Mouse (Mus musculus) lung, embryonic 14.5 days (tissue): ENCODE data around the gene Nabp1. TPM values are rescaled to one million over a fixed set of nuclear protein-coding genes. Genes with fewer than 3 reads are reported as not detected.

ENCODE experiments used
- ATAC-seq: fragments of 200-750 bp; cut with Nextera tagmentation; 2 replicates; pipeline ENCODE4 v1.8.0; 2017; ENCODE audit warnings: mild to moderate bottlenecking, moderate TSS enrichment, moderate library complexity; ENCODE audit not compliant: insufficient read depth
- DNase-seq: peaks from one replicate; pipeline ENCODE4 v3.0.0-alpha.2; 2015
- H3K27ac ChIP-seq: fragments of 300-500 bp; sonication (generic); 2 replicates; pipeline ENCODE4 v1.5.1; 2014; ENCODE audit warnings: low read depth, mild to moderate bottlenecking, moderate library complexity
- H3K27me3 ChIP-seq: fragments of 300-500 bp; sonication (generic); 2 replicates; pipeline ENCODE4 v1.6.1; 2014; ENCODE audit warnings: low read length, control low read depth; ENCODE audit not compliant: insufficient read depth
- H3K36me3 ChIP-seq: fragments of 300-500 bp; sonication (generic); 2 replicates; pipeline ENCODE4 v1.6.1; 2014; ENCODE audit warnings: control low read depth; ENCODE audit not compliant: insufficient read depth
- H3K4me1 ChIP-seq: fragments of 300-500 bp; sonication (generic); 2 replicates; pipeline ENCODE4 v1.6.1; 2014; ENCODE audit warnings: antibody characterized with exemption, control low read depth; ENCODE audit not compliant: insufficient read depth
- H3K4me2 ChIP-seq: fragments of 300-500 bp; sonication (generic); 2 replicates; pipeline ENCODE4 v1.6.1; 2014; ENCODE audit warnings: mild to moderate bottlenecking
- H3K4me3 ChIP-seq: fragments of 300-500 bp; sonication (generic); 2 replicates; pipeline ENCODE4 v1.5.1; 2014; ENCODE audit warnings: low read depth, low read length
- H3K9ac ChIP-seq: fragments of 300-500 bp; sonication (generic); 2 replicates; pipeline ENCODE4 v1.6.1; 2014
- H3K9me3 ChIP-seq: fragments of 300-500 bp; sonication (generic); 2 replicates; pipeline ENCODE4 v1.6.1; 2016; ENCODE audit warnings: low read depth, low read length, control low read depth
- CTCF ChIP-seq: IDR thresholded peaks from 2 replicates; pipeline ENCODE4 v1.5.1; 2016; ENCODE audit warnings: antibody characterized with exemption, low read depth
- WGBS: fragments of 180-500 bp; shearing (Covaris S2); extraction: QIAGEN DNeasy Blood & Tissue Kit; methylation state at CpG from one replicate; pipeline ENCODE4 v1.1.7; 2014; 5-methylcytosine and 5-hydroxymethylcytosine counted together
- polyA plus RNA-seq: library from polyadenylated mRNA; unstranded; fragments of >200 nt; fragmentation: Nextera tagmentation; extraction: Ambion mirVana; gene quantifications from 2 replicates; pipeline ENCODE4 v1.2.1, GENCODE M21; 2014

Gene Nabp1
- polyA plus RNA-seq, 1 experiment from 2014 or later: 5.6 TPM

DNA sequence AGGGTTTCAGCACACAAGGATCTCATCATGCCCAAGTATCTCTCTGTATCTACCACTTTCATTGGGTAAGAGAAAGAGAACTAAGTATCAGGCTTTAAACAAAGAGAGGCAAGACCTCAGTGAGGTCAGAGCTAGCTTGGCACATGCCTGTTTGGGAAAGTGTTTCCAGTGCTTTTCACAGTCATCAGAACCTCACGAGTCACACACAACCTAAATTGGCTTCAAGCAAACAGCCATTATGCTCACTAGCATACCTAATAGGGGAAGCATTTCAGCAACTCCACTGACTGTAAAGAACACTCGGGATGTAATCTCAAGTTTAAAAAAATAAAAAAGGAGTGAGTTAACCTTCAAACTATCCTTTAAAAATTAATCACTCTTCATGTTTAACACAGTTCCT lies 10.1 kb downstream of the Nabp1 start:
- WGBS: 53% methylated on average over 2 of the region's 2 CpGs
- Histone ChIP-seq H3K9ac (no peak overlapping the region), H3K4me1 (no peaks in the 10 kb centered on the region), H3K27me3 (no peaks in the 10 kb centered on the region), H3K36me3 (peaks cover 7% of the 10 kb centered on the region; the same call in 1 of the 2 replicates), H3K4me2 (no peak overlapping the region), H3K4me3 (no peak overlapping the region), H3K9me3 (no peaks in the 10 kb centered on the region), H3K27ac (no peak overlapping the region)
- no peak for TF ChIP-seq CTCF
- DNase-seq: no peak
- ATAC-seq: no peak

DNA sequence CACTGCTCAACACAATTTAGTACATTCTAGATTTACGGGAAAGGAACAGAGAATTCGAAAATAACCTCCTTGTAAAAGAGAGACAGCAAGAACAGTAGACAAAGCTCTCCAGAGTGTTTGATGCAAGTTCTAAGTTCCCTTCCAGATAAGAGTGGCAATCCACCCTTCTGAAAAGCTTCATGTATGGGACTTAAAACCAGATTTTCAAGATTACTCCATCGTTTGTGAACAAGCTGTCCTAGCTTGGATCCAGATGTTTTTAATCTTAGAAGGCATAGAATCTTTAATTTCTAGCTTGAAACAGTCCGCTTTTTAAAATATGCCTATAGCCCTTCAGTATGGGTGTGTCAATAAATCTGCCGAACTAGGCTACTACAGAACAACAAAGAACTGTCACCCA lies 11.0 kb downstream of the Nabp1 start:
- Histone ChIP-seq H3K27ac (no peak overlapping the region), H3K36me3 (peaks cover 4% of the 10 kb centered on the region; the same call in 1 of the 2 replicates), H3K4me3 (no peak overlapping the region), H3K4me1 (no peaks in the 10 kb centered on the region), H3K27me3 (no peaks in the 10 kb centered on the region), H3K4me2 (no peak overlapping the region), H3K9me3 (no peaks in the 10 kb centered on the region), H3K9ac (no peak overlapping the region)
- WGBS: 81% methylated on average over 5 of the region's 5 CpGs
- no peak for ATAC-seq
- TF ChIP-seq CTCF: no peak
- no peak for DNase-seq

DNA sequence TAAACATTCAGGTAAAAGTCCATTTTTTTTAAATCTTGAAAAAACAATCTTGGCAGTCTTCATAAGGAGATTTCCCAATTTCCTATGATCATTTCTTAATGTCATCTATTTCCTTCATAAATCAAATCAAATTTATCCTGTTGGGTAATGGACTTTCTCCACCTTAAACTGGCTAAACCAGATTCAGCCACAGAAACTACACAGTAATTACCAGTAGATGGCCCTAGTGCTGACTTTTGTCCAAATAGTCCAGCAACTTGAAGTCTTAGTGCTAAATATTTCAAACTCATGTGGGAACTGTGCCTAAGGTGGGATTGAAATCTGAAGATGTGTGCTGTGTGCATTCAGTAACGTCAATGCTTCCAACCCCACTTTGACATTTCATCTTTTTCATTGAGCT lies 11.8 kb downstream of the Nabp1 start:
- no peak overlapping the region for H3K4me3 ChIP-seq
- no peak overlapping the region for H3K9ac ChIP-seq
- H3K9me3 ChIP-seq: no peaks in the 10 kb centered on the region
- H3K4me1 ChIP-seq: no peaks in the 10 kb centered on the region
- peak; percentile 57 for TF ChIP-seq CTCF
- H3K27ac ChIP-seq: no peak overlapping the region
- no peaks in the 10 kb centered on the region for H3K27me3 ChIP-seq
- 18% methylated on average over 1 of the region's 1 CpGs for WGBS
- ATAC-seq (no peak), DNase-seq (peak; percentile 76)
- peaks cover 4% of the 10 kb centered on the region; the same call in 1 of the 2 replicates for H3K36me3 ChIP-seq
- no peak overlapping the region for H3K4me2 ChIP-seq

DNA sequence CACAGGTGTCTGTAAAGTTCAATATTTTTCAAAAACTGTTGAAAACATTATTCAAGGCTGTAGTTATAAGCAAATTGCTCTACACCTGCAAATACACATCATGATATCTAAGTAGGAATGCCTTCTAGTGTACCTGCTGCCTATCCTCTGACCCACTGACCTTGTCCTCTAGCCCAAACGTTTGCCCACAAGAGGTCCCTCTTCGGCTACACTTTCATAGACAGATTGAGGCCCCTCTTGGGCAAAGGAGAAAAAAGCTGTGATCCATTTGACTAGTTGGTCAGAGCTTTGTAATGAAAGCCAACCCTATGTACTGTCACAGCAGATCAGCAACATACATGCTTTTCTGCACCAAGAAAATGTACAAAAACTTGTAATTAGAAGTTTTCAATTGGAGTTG lies 12.9 kb downstream of the Nabp1 start:
- Histone ChIP-seq H3K9me3 (no peaks in the 10 kb centered on the region), H3K27ac (no peak overlapping the region), H3K4me3 (no peak overlapping the region), H3K4me2 (no peak overlapping the region), H3K4me1 (no peaks in the 10 kb centered on the region), H3K27me3 (no peaks in the 10 kb centered on the region), H3K9ac (no peak overlapping the region), H3K36me3 (no peaks in the 10 kb centered on the region)
- ATAC-seq (no peak), DNase-seq (no peak)
- TF ChIP-seq CTCF: peak; percentile 17
- WGBS: 26% methylated on average over 2 of the region's 2 CpGs

DNA sequence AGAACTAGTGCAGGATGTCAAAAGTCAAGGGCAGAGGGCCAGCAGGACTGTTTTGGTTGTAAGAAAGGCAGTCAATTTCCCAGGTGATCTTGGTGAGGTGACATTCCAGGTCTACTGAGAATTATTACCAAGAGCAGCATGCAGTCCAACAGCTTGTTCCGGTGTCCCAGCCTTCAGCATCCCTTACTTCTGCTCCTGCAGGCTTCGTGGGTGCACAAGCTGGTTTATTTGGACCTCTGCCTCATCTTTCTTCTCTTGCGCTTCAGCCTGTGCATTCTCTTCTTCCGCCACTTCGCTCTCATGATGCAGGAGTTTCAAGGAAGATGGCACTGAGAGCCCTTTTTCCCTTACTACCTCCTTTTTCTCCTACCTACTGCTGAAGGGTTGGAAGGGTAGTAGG lies 15.2 kb downstream of the Nabp1 start:
- Histone ChIP-seq H3K36me3 (no peaks in the 10 kb centered on the region), H3K27ac (no peak overlapping the region), H3K9me3 (no peaks in the 10 kb centered on the region), H3K4me2 (no peak overlapping the region), H3K9ac (no peak overlapping the region), H3K4me3 (no peak overlapping the region), H3K4me1 (no peaks in the 10 kb centered on the region), H3K27me3 (no peaks in the 10 kb centered on the region)
- WGBS: 83% methylated on average over 5 of the region's 5 CpGs
- ATAC-seq (no peak), DNase-seq (no peak)
- TF ChIP-seq CTCF: no peak

DNA sequence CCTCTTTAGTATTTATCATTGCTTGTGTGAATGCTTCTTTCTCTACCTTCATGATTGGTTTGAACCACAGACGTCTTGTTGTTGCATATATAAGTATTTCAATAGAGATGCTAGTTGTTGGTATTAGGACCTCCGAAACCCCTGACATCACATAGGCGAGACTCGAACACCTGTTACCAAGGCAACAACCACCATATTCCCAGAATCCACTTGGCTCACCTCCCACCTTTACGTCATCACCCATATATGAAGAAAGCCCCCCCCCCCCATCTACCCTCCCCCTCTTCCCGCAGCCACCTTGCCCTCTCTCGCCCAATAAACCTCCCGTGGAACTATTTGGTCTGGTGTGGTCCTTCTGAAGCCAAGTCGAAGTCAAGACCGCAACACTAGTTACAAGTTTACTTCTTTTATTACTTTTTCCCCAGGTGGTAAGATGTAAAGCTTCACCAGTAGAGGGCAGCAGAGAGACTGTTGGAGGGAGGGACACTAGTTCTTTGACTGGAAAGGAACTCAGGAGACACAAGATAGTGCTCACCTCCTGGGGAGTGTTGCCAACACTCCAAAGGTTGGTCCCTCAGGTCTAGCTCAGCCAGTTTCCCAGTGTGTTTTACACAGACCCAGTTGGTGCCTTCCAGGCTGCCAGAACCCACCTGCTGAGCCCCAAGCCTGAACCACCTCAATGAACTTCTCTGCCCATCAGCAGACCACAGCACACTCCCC lies 19.3 kb downstream of the Nabp1 start:
- H3K27ac ChIP-seq: no peak overlapping the region
- TF ChIP-seq CTCF: peak; percentile 82
- no peaks in the 10 kb centered on the region for H3K27me3 ChIP-seq
- no peaks in the 10 kb centered on the region for H3K9me3 ChIP-seq
- DNase-seq (peak; percentile 84), ATAC-seq (0 out of 2 replicates have a peak, but pooled peaks have one; percentile 13)
- WGBS: 66% methylated on average over 10 of the region's 10 CpGs
- H3K4me2 ChIP-seq: no peak overlapping the region
- H3K4me1 ChIP-seq: peaks cover 3% of the 10 kb centered on the region; the same call in 1 of the 2 replicates
- no peak overlapping the region for H3K9ac ChIP-seq
- H3K4me3 ChIP-seq: no peak overlapping the region
- no peaks in the 10 kb centered on the region for H3K36me3 ChIP-seq

DNA sequence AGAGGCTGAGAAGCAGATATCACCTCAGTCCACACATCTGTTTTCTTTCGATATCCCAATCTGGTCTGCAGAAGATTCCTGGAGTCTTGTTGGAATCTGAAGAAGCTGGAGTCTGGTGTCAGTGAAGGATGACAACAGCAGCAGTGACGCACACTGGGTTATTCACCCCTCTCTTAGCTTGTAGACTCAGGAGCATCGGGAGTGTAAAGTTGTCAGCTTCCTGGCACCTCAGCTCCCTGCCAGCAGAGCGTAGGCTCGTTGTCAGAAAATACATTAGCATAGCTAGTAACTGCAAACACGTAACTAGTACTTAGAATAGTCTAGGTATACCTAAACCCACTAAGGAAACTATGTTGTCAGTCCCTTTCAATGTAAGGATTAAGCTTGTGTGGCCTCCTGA lies 20.1 kb downstream of the Nabp1 start:
- DNase-seq (no peak), ATAC-seq (no peak)
- TF ChIP-seq CTCF: no peak
- Histone ChIP-seq H3K36me3 (no peaks in the 10 kb centered on the region), H3K9me3 (no peaks in the 10 kb centered on the region), H3K4me2 (no peak overlapping the region), H3K27ac (no peak overlapping the region), H3K9ac (no peak overlapping the region), H3K27me3 (no peaks in the 10 kb centered on the region), H3K4me1 (peaks cover 3% of the 10 kb centered on the region; the same call in 1 of the 2 replicates), H3K4me3 (no peak overlapping the region)
- WGBS: 43% methylated on average over 6 of the region's 6 CpGs
